Mouse (Mus musculus) CH12.LX (cell line): Measurements from ENCODE around the gene Nt5c. TPM values are rescaled to one million over a fixed set of nuclear protein-coding genes. Genes with fewer than 3 reads are reported as not detected.

Source experiments
- DNase-seq: peaks from one replicate; pipeline ENCODE4 v3.0.0-alpha.2; 2013; ENCODE audit errors: extremely low read depth
- H3K27ac ChIP-seq: 2 replicates; pipeline ENCODE4 v1.5.1; 2012; ENCODE audit warnings: low read depth, mild to moderate bottlenecking, control low read depth, moderate library complexity; ENCODE audit not compliant: insufficient read depth
- H3K27me3 ChIP-seq: replicated peaks from 2 replicates; pipeline ENCODE3; 2012; ENCODE audit warnings: inconsistent platforms
- H3K36me3 ChIP-seq, 2 experiments: replicated peaks in 1 of 2; 2 replicates each; pipeline versions ENCODE3 to v1.6.1; 2012; ENCODE audit warnings: inconsistent platforms in 1 of 2, low read length in 1 of 2, mild to moderate bottlenecking in 1 of 2, mixed read lengths in 1 of 2, moderate library complexity in 1 of 2; ENCODE audit not compliant: control insufficient read depth in 1 of 2, insufficient read depth in 1 of 2
- H3K4me1 ChIP-seq, 2 experiments: 2 replicates each; pipeline ENCODE4 v1.6.1; 2012; ENCODE audit warnings: inconsistent platforms in 1 of 2, moderate library complexity in 1 of 2; ENCODE audit not compliant: insufficient read depth in 2 of 2, control insufficient read depth in 1 of 2
- H3K4me2 ChIP-seq: 2 replicates; pipeline ENCODE4 v1.6.1; 2012; ENCODE audit warnings: low read depth, mild to moderate bottlenecking, control low read depth; ENCODE audit not compliant: poor library complexity, insufficient read depth, severe bottlenecking
- H3K4me3 ChIP-seq, 3 experiments: fragments of 150-350 bp in 1 of 3; sonication (generic) in 1 of 3; replicated peaks in 1 of 3; 2 replicates each; pipeline versions ENCODE3 to v1.5.1; 2011 to 2012; ENCODE audit warnings: low read depth in 2 of 3, low read length in 2 of 3, mild to moderate bottlenecking in 2 of 3, moderate library complexity in 2 of 3, control low read depth in 1 of 3, improper control_type of control experiment in 1 of 3, inconsistent platforms in 1 of 3, mixed read lengths in 1 of 3; ENCODE audit not compliant: poor library complexity in 1 of 3
- H3K79me2 ChIP-seq: replicated peaks from 2 replicates; pipeline ENCODE4 v1.6.1; 2012; ENCODE audit warnings: mild to moderate bottlenecking, moderate library complexity; ENCODE audit not compliant: control insufficient read depth, poor library complexity, insufficient read depth, severe bottlenecking; ENCODE audit errors: extremely low read depth
- H3K9ac ChIP-seq: 2 replicates; pipeline ENCODE4 v1.6.1; 2012; ENCODE audit warnings: low read depth, mild to moderate bottlenecking, control low read depth, moderate library complexity; ENCODE audit not compliant: insufficient read depth
- H3K9me3 ChIP-seq: replicated peaks from 2 replicates; pipeline ENCODE3; 2012; ENCODE audit warnings: low read length, inconsistent platforms, mixed read lengths
- IRF4 ChIP-seq: IDR thresholded peaks from 2 replicates; pipeline ENCODE4 v1.6.1; 2014; ENCODE audit warnings: low read depth, mild to moderate bottlenecking, inconsistent platforms, low read length, improper control_type of control experiment
- KAT2A ChIP-seq: IDR thresholded peaks from 2 replicates; pipeline ENCODE4 v1.6.1; 2012; ENCODE audit warnings: low read length, improper control_type of control experiment, inconsistent platforms; ENCODE audit not compliant: insufficient replicate concordance
- MAFK ChIP-seq: IDR thresholded peaks from 2 replicates; pipeline ENCODE4 v1.6.1; 2011; ENCODE audit warnings: low read length, improper control_type of control experiment; ENCODE audit not compliant: insufficient replicate concordance
- MAZ ChIP-seq: IDR thresholded peaks from 2 replicates; pipeline ENCODE4 v1.6.1; 2012; ENCODE audit warnings: low read depth, mild to moderate bottlenecking, inconsistent platforms, low read length, improper control_type of control experiment, moderate library complexity
- NELFE ChIP-seq: IDR thresholded peaks from 2 replicates; pipeline ENCODE4 v1.6.1; 2011; ENCODE audit warnings: low read depth, low read length, improper control_type of control experiment
- RAD21 ChIP-seq: IDR thresholded peaks from 2 replicates; pipeline ENCODE4 v1.6.1; 2011; ENCODE audit warnings: low read depth, mild to moderate bottlenecking, low read length, improper control_type of control experiment, moderate library complexity
- RCOR1 ChIP-seq: conservative IDR thresholded peaks from 2 replicates; pipeline ENCODE4 v1.6.1; 2012; ENCODE audit warnings: low read depth, mild to moderate bottlenecking, inconsistent platforms, low read length, improper control_type of control experiment
- TCF12 ChIP-seq: IDR thresholded peaks from 2 replicates; pipeline ENCODE4 v1.6.1; 2014; ENCODE audit warnings: low read depth, mild to moderate bottlenecking, inconsistent platforms, low read length, improper control_type of control experiment
- ZC3H11A ChIP-seq: IDR thresholded peaks from 2 replicates; pipeline ENCODE4 v1.6.1; 2012; ENCODE audit warnings: low read depth, mild to moderate bottlenecking, inconsistent platforms, low read length, improper control_type of control experiment
- dilution Hi-C: fragments of 300-500 bp; cut with MboI; formaldehyde crosslinking; loops from 2 replicates; pipeline ENCODE4 v1.14.3; 2020; ENCODE audit warnings: low sequenced_read_pairs; ENCODE audit not compliant: extremely low pct_unique_long_range_greater_than_20kb, extremely low pct_ligation_motif_present
- in situ Hi-C: fragments of 300-500 bp; cut with MboI; formaldehyde crosslinking; loops from 3 replicates; pipeline ENCODE4 v1.14.3; 2019; ENCODE audit warnings: low sequenced_read_pairs, low pct_ligation_motif_present, low pct_unique_long_range_greater_than_20kb, mixed read lengths
- polyA plus RNA-seq: library from polyadenylated mRNA; unstranded; fragments of >175 nt; gene quantifications from 2 replicates; pipeline ENCODE4 v1.2.1, GENCODE M21; 2012; ENCODE audit warnings: low read depth; ENCODE audit not compliant: insufficient read length
- total RNA-seq, 2 experiments: library from RNA; depleted of rRNA; stranded (reverse); fragments of 300-350 nt in 1 of 2; fragments of >200 nt in 1 of 2; gene quantifications; 2 replicates each; pipeline ENCODE4 v1.2.3; 2012 to 2014

Gene Nt5c
- total and polyA plus RNA-seq, 3 experiments, result 65.3 to 175 (median 151) TPM

- Histone ChIP-seq H3K36me3 (no peaks in the 10 kb centered on the region), H3K27me3 (peaks cover 59% of the 10 kb centered on the region), H3K4me3 (no peak overlapping the region), H3K9me3 (peaks cover 10% of the 10 kb centered on the region), H3K9ac (no peak overlapping the region), H3K27ac (no peak overlapping the region), H3K79me2 (no peaks in the 10 kb centered on the region), H3K4me2 (no peak overlapping the region), H3K4me1 (peaks cover 3 to 14% of the 10 kb centered on the region in 2 experiments)
- dilution Hi-C loops (no loop called here), in situ Hi-C loops (no loop called here)
- DNase-seq, result no peak
- no peak for TF ChIP-seq IRF4
Observed at GRCm38 (mm10) chr11:115446906-115447305, 44.8 kb downstream of the Nt5c start.

DNA sequence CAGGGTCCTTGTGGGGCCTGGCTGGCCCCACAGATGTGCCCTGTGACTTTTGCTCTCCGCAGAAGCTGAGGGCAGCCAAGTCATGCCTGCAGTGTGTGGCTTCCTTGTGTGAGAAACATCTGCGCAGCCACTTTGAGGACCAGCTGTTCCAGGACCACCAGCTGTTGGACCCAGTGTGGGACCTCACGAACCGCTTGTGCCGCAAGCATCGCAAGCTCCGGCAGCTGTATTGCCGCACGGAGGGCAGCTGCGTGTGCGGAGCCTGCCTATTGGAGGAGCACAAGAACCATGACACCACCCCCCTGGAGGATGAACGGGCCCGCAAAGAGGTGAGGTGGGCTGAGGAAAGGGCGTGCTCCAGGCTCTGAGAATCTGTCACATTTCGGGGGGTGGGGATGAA is 50.2 kb downstream of the Nt5c start:
- H3K27ac ChIP-seq, result no peak overlapping the region
- H3K4me3 ChIP-seq, result no peak overlapping the region
- TF ChIP-seq KAT2A (no peak), RCOR1 (no peak), ZC3H11A (no peak), TCF12 (no peak), MAFK (no peak), RAD21 (no peak), NELFE (no peak), MAZ (no peak)
- H3K4me1 ChIP-seq, result no peaks in the 10 kb centered on the region
- no peaks in the 10 kb centered on the region for H3K36me3 ChIP-seq
- peaks cover 9% of the 10 kb centered on the region for H3K9me3 ChIP-seq
- H3K27me3 ChIP-seq, result peaks cover 21% of the 10 kb centered on the region
- in situ Hi-C loops, result no loop called here
- no peak for DNase-seq
- H3K79me2 ChIP-seq, result no peaks in the 10 kb centered on the region
- dilution Hi-C loops, result no loop called here
- no peak overlapping the region for H3K9ac ChIP-seq
- no peak overlapping the region for H3K4me2 ChIP-seq

Other genes with a start within 250 kb of the Nt5c start
Only the 20 nearest of the 22 such genes appear.
- gene Fdxr, start 214.8 kb downstream of the Nt5c start, total RNA-seq (2012; rRNA removed), result 62.2 and 63.3 TPM in 2 replicates
- 40.9 and 43.8 TPM in 2 replicates for gene Fdxr, start 214.8 kb downstream of the Nt5c start, total RNA-seq (2014; rRNA removed)
- gene Fdxr, start 214.8 kb downstream of the Nt5c start, polyA plus RNA-seq, result 58.6 and 62.1 TPM in 2 replicates
- 6.9 and 8.5 TPM in 2 replicates for gene Fads6, start 194.2 kb downstream of the Nt5c start, total RNA-seq (2012; rRNA removed)
- 0.11 and 0.30 TPM in 2 replicates for gene Fads6, start 194.2 kb downstream of the Nt5c start, total RNA-seq (2014; rRNA removed)
- gene Fads6, start 194.2 kb downstream of the Nt5c start, polyA plus RNA-seq, result 0.56 and 0.63 TPM in 2 replicates
- gene Otop2, start 184.7 kb downstream of the Nt5c start, total RNA-seq (2012; rRNA removed), result not detected in 2 replicates
- gene Otop2, start 184.7 kb downstream of the Nt5c start, total RNA-seq (2014; rRNA removed), result not detected in 2 replicates
- not detected in 2 replicates for gene Otop2, start 184.7 kb downstream of the Nt5c start, polyA plus RNA-seq
- 0.17 and 0.42 TPM in 2 replicates for gene Ush1g, start 169.8 kb downstream of the Nt5c start, total RNA-seq (2012; rRNA removed)
- not detected in 2 replicates for gene Ush1g, start 169.8 kb downstream of the Nt5c start, total RNA-seq (2014; rRNA removed)
- not detected in 2 replicates for gene Ush1g, start 169.8 kb downstream of the Nt5c start, polyA plus RNA-seq
- not detected in 2 replicates for gene Otop3, start 157.1 kb downstream of the Nt5c start, total RNA-seq (2012; rRNA removed)
- gene Otop3, start 157.1 kb downstream of the Nt5c start, total RNA-seq (2014; rRNA removed), result not detected in 2 replicates
- not detected in 2 replicates for gene Otop3, start 157.1 kb downstream of the Nt5c start, polyA plus RNA-seq
- 3.2 and 3.6 TPM in 2 replicates for gene Hid1, start 124.1 kb downstream of the Nt5c start, total RNA-seq (2012; rRNA removed)
- 0.12 TPM in 1 of 2 replicates, not detected in the other for gene Hid1, start 124.1 kb downstream of the Nt5c start, total RNA-seq (2014; rRNA removed)
- gene Hid1, start 124.1 kb downstream of the Nt5c start, polyA plus RNA-seq, result 0.36 and 0.57 TPM in 2 replicates
- gene Cdr2l, start 109.9 kb downstream of the Nt5c start, total RNA-seq (2012; rRNA removed), result not detected in 2 replicates
- not detected in 2 replicates for gene Cdr2l, start 109.9 kb downstream of the Nt5c start, total RNA-seq (2014; rRNA removed)
- not detected in 2 replicates for gene Cdr2l, start 109.9 kb downstream of the Nt5c start, polyA plus RNA-seq
- 157 and 164 TPM in 2 replicates for gene Mrpl58, start 88.1 kb downstream of the Nt5c start, total RNA-seq (2012; rRNA removed)
- 110 and 113 TPM in 2 replicates for gene Mrpl58, start 88.1 kb downstream of the Nt5c start, total RNA-seq (2014; rRNA removed)
- gene Mrpl58, start 88.1 kb downstream of the Nt5c start, polyA plus RNA-seq, result 146 and 161 TPM in 2 replicates
- 500 and 564 TPM in 2 replicates for gene Atp5h, start 71.9 kb downstream of the Nt5c start, total RNA-seq (2012; rRNA removed)
- 671 and 759 TPM in 2 replicates for gene Atp5h, start 71.9 kb downstream of the Nt5c start, total RNA-seq (2014; rRNA removed)
- gene Atp5h, start 71.9 kb downstream of the Nt5c start, polyA plus RNA-seq, result 711 and 734 TPM in 2 replicates
- gene Kctd2, start 71.7 kb downstream of the Nt5c start, total RNA-seq (2012; rRNA removed), result 10.0 and 14.0 TPM in 2 replicates
- 6.8 and 8.5 TPM in 2 replicates for gene Kctd2, start 71.7 kb downstream of the Nt5c start, total RNA-seq (2014; rRNA removed)
- 13.3 and 13.7 TPM in 2 replicates for gene Kctd2, start 71.7 kb downstream of the Nt5c start, polyA plus RNA-seq
- gene Trim80, start 51.3 kb downstream of the Nt5c start, total RNA-seq (2012; rRNA removed), result not detected in 2 replicates
- gene Trim80, start 51.3 kb downstream of the Nt5c start, total RNA-seq (2014; rRNA removed), result not detected in 2 replicates
- gene Trim80, start 51.3 kb downstream of the Nt5c start, polyA plus RNA-seq, result not detected in 2 replicates
- 0.46 and 0.51 TPM in 2 replicates for gene Slc16a5, start 29.4 kb downstream of the Nt5c start, total RNA-seq (2012; rRNA removed)
- not detected in 2 replicates for gene Slc16a5, start 29.4 kb downstream of the Nt5c start, total RNA-seq (2014; rRNA removed)
- gene Slc16a5, start 29.4 kb downstream of the Nt5c start, polyA plus RNA-seq, result 0.68 and 0.71 TPM in 2 replicates
- 8.7 and 8.9 TPM in 2 replicates for gene Armc7, start 16.2 kb downstream of the Nt5c start, total RNA-seq (2012; rRNA removed)
- 6.0 and 7.5 TPM in 2 replicates for gene Armc7, start 16.2 kb downstream of the Nt5c start, total RNA-seq (2014; rRNA removed)
- gene Armc7, start 16.2 kb downstream of the Nt5c start, polyA plus RNA-seq, result 12.5 TPM in 2 replicates
- gene Jpt1, start 22.5 kb upstream of the Nt5c start, total RNA-seq (2012; rRNA removed), result 294 and 358 TPM in 2 replicates
- 439 and 448 TPM in 2 replicates for gene Jpt1, start 22.5 kb upstream of the Nt5c start, total RNA-seq (2014; rRNA removed)
- gene Jpt1, start 22.5 kb upstream of the Nt5c start, polyA plus RNA-seq, result 432 and 479 TPM in 2 replicates
- 480 and 623 TPM in 2 replicates for gene Sumo2, start 44.4 kb upstream of the Nt5c start, total RNA-seq (2012; rRNA removed)
- 1,752 and 1,801 TPM in 2 replicates for gene Sumo2, start 44.4 kb upstream of the Nt5c start, total RNA-seq (2014; rRNA removed)
- gene Sumo2, start 44.4 kb upstream of the Nt5c start, polyA plus RNA-seq, result 960 and 1,020 TPM in 2 replicates
- 290 and 340 TPM in 2 replicates for gene Nup85, start 72.6 kb upstream of the Nt5c start, total RNA-seq (2012; rRNA removed)
- gene Nup85, start 72.6 kb upstream of the Nt5c start, total RNA-seq (2014; rRNA removed), result 282 and 305 TPM in 2 replicates
- gene Nup85, start 72.6 kb upstream of the Nt5c start, polyA plus RNA-seq, result 326 and 368 TPM in 2 replicates
- 172 and 217 TPM in 2 replicates for gene Mrps7, start 112.1 kb upstream of the Nt5c start, total RNA-seq (2012; rRNA removed)
- gene Mrps7, start 112.1 kb upstream of the Nt5c start, total RNA-seq (2014; rRNA removed), result 154 and 168 TPM in 2 replicates
- gene Mrps7, start 112.1 kb upstream of the Nt5c start, polyA plus RNA-seq, result 157 and 184 TPM in 2 replicates
- gene Gga3, start 112.2 kb upstream of the Nt5c start, total RNA-seq (2012; rRNA removed), result 18.7 and 22.6 TPM in 2 replicates
- gene Gga3, start 112.2 kb upstream of the Nt5c start, total RNA-seq (2014; rRNA removed), result 7.7 TPM in 2 replicates
- gene Gga3, start 112.2 kb upstream of the Nt5c start, polyA plus RNA-seq, result 37.2 and 39.8 TPM in 2 replicates
- gene Mif4gd, start 121.1 kb upstream of the Nt5c start, total RNA-seq (2012; rRNA removed), result 143 and 177 TPM in 2 replicates
- gene Mif4gd, start 121.1 kb upstream of the Nt5c start, total RNA-seq (2014; rRNA removed), result 160 and 174 TPM in 2 replicates
- 131 and 143 TPM in 2 replicates for gene Mif4gd, start 121.1 kb upstream of the Nt5c start, polyA plus RNA-seq
- 277 and 312 TPM in 2 replicates for gene Slc25a19, start 136.4 kb upstream of the Nt5c start, total RNA-seq (2012; rRNA removed)
- gene Slc25a19, start 136.4 kb upstream of the Nt5c start, total RNA-seq (2014; rRNA removed), result 278 and 294 TPM in 2 replicates
- 374 and 398 TPM in 2 replicates for gene Slc25a19, start 136.4 kb upstream of the Nt5c start, polyA plus RNA-seq